Mouse (Mus musculus): ENCODE results near the gene Olfr1222. TPM values are rescaled to one million over a fixed set of nuclear protein-coding genes. Genes with fewer than 3 reads are reported as not detected.

Olfr1222 gene
- polyA plus RNA-seq, 1 experiment from 2014 or later, result not detected

- Histone ChIP-seq H3K4me2 (ENCODE audit: low read length) (no peak within 1 kb of the TSS), H3K9me3 (replicated peaks; ENCODE audit: control insufficient read depth, low read length, poor library complexity, severe bottlenecking) (no peaks in the 10 kb centered on the region), H3K9ac (ENCODE audit: low read depth, low read length) (no peak within 1 kb of the TSS), H3K4me3 (ENCODE audit: low read depth, low read length) (no peak within 1 kb of the TSS), H3K27me3 (ENCODE audit: control insufficient read depth, insufficient read depth, low read depth, low read length) (no peaks in the 10 kb centered on the region), H3K36me3 (ENCODE audit: control insufficient read depth, insufficient read depth, low read length) (no peaks in the 10 kb centered on the region), H3K4me1 (ENCODE audit: control insufficient read depth, insufficient read depth, low read length) (no peaks in the 10 kb centered on the region), H3K27ac (ENCODE audit: low read length) (no peak within 1 kb of the TSS)
- WGBS, result 63% methylated on average over 1 of the region's 1 CpGs
- ATAC-seq, result no peak
Measured at GRCm38 (mm10) chr2:89083413-89083812, 49.4 kb downstream of the Olfr1222 start, which contains the start of gene Olfr1219. Olfr1219 (minus strand) TSS chr2:89083513.

DNA sequence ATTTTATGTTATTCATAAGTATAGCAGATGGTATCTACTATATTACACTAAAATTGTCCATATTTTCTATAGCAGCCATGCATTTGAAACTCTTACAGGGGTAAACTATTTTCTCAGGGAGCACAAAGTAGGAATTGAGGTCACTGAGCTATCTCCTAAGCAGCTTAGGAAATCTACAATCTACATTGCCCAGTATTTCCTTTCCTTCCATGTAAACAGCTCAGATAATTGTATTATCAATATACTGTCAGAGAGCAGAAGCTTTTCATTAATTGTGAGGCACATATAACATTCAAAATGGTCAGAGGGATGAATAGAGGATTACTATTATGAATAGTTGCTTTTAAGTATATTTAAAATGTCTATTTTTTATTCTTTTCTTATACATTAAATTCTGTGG is 51.4 kb downstream of the Olfr1222 start:
- Histone ChIP-seq H3K9me3 (replicated peaks; ENCODE audit: control insufficient read depth, low read length, poor library complexity, severe bottlenecking) (no peaks in the 10 kb centered on the region), H3K4me1 (ENCODE audit: control insufficient read depth, insufficient read depth, low read length) (no peaks in the 10 kb centered on the region), H3K27me3 (ENCODE audit: control insufficient read depth, insufficient read depth, low read depth, low read length) (no peaks in the 10 kb centered on the region), H3K36me3 (ENCODE audit: control insufficient read depth, insufficient read depth, low read length) (no peaks in the 10 kb centered on the region), H3K27ac (ENCODE audit: low read length) (no peak overlapping the region), H3K4me2 (ENCODE audit: low read length) (no peak overlapping the region), H3K4me3 (ENCODE audit: low read depth, low read length) (no peak overlapping the region), H3K9ac (ENCODE audit: low read depth, low read length) (no peak overlapping the region)
- no peak for ATAC-seq

Other genes with a start within 250 kb of the Olfr1222 start
- gene Olfr1208, start 230.7 kb downstream of the Olfr1222 start, polyA plus RNA-seq (2015; fragmentation: Nextera tagmentation; extraction: Ambion mirVana), result not detected in 2 replicates
- not detected in 2 replicates for gene Olfr1209, start 217.9 kb downstream of the Olfr1222 start, polyA plus RNA-seq (2015; fragmentation: Nextera tagmentation; extraction: Ambion mirVana)
- not detected in 2 replicates for gene Olfr1211, start 194.9 kb downstream of the Olfr1222 start, polyA plus RNA-seq (2015; fragmentation: Nextera tagmentation; extraction: Ambion mirVana)
- not detected in 2 replicates for gene Olfr1212, start 179.1 kb downstream of the Olfr1222 start, polyA plus RNA-seq (2015; fragmentation: Nextera tagmentation; extraction: Ambion mirVana)
- not detected in 2 replicates for gene Gm13762, start 152.8 kb downstream of the Olfr1222 start, polyA plus RNA-seq (2015; fragmentation: Nextera tagmentation; extraction: Ambion mirVana)
- gene Olfr1214, start 140.4 kb downstream of the Olfr1222 start, polyA plus RNA-seq (2015; fragmentation: Nextera tagmentation; extraction: Ambion mirVana), result not detected in 2 replicates
- not detected in 2 replicates for gene Olfr1215, start 126.1 kb downstream of the Olfr1222 start, polyA plus RNA-seq (2015; fragmentation: Nextera tagmentation; extraction: Ambion mirVana)
- gene Olfr1216, start 114.7 kb downstream of the Olfr1222 start, polyA plus RNA-seq (2015; fragmentation: Nextera tagmentation; extraction: Ambion mirVana), result not detected in 2 replicates
- not detected in 2 replicates for gene Olfr1217, start 101.0 kb downstream of the Olfr1222 start, polyA plus RNA-seq (2015; fragmentation: Nextera tagmentation; extraction: Ambion mirVana)
- not detected in 2 replicates for gene Olfr1218, start 71.9 kb downstream of the Olfr1222 start, polyA plus RNA-seq (2015; fragmentation: Nextera tagmentation; extraction: Ambion mirVana)
- gene Olfr1219, start 49.5 kb downstream of the Olfr1222 start, polyA plus RNA-seq (2015; fragmentation: Nextera tagmentation; extraction: Ambion mirVana), result not detected in 2 replicates
- gene Olfr1220, start 26.2 kb downstream of the Olfr1222 start, polyA plus RNA-seq (2015; fragmentation: Nextera tagmentation; extraction: Ambion mirVana), result not detected in 2 replicates
- not detected in 2 replicates for gene Olfr1221, start 15.8 kb downstream of the Olfr1222 start, polyA plus RNA-seq (2015; fragmentation: Nextera tagmentation; extraction: Ambion mirVana)
- gene Olfr1223, start 18.5 kb upstream of the Olfr1222 start, polyA plus RNA-seq (2015; fragmentation: Nextera tagmentation; extraction: Ambion mirVana), result not detected in 2 replicates
- gene Olfr1224-ps1, start 31.0 kb upstream of the Olfr1222 start, polyA plus RNA-seq (2015; fragmentation: Nextera tagmentation; extraction: Ambion mirVana), result not detected in 2 replicates
- not detected in 2 replicates for gene Olfr1225, start 41.6 kb upstream of the Olfr1222 start, polyA plus RNA-seq (2015; fragmentation: Nextera tagmentation; extraction: Ambion mirVana)
- not detected in 2 replicates for gene Olfr1226, start 67.0 kb upstream of the Olfr1222 start, polyA plus RNA-seq (2015; fragmentation: Nextera tagmentation; extraction: Ambion mirVana)
- gene Olfr1228, start 121.0 kb upstream of the Olfr1222 start, polyA plus RNA-seq (2015; fragmentation: Nextera tagmentation; extraction: Ambion mirVana), result not detected in 2 replicates
- gene Olfr1229, start 155.0 kb upstream of the Olfr1222 start, polyA plus RNA-seq (2015; fragmentation: Nextera tagmentation; extraction: Ambion mirVana), result not detected in 2 replicates
- gene Olfr1230, start 164.2 kb upstream of the Olfr1222 start, polyA plus RNA-seq (2015; fragmentation: Nextera tagmentation; extraction: Ambion mirVana), result not detected in 2 replicates
- gene Olfr1231, start 174.0 kb upstream of the Olfr1222 start, polyA plus RNA-seq (2015; fragmentation: Nextera tagmentation; extraction: Ambion mirVana), result not detected in 2 replicates
- not detected in 2 replicates for gene Olfr1232, start 196.6 kb upstream of the Olfr1222 start, polyA plus RNA-seq (2015; fragmentation: Nextera tagmentation; extraction: Ambion mirVana)
- gene Olfr1233, start 209.3 kb upstream of the Olfr1222 start, polyA plus RNA-seq (2015; fragmentation: Nextera tagmentation; extraction: Ambion mirVana), result not detected in 2 replicates
- not detected in 2 replicates for gene Olfr1234, start 231.8 kb upstream of the Olfr1222 start, polyA plus RNA-seq (2015; fragmentation: Nextera tagmentation; extraction: Ambion mirVana)